Mouse (Mus musculus): ENCODE results near the gene Tm9sf1. TPM values are rescaled to one million over a fixed set of nuclear protein-coding genes. Genes with fewer than 3 reads are reported as not detected.

The Tm9sf1 gene
- polyA plus RNA-seq, 1 experiment from 2014 or later: 139 TPM

- no peaks in the 10 kb centered on the region for H3K9me3 ChIP-seq (ENCODE audit: low read length)
- peak within 1 kb of the TSS; percentile 100 for H3K27ac ChIP-seq (ENCODE audit: low read length)
- peak within 1 kb of the TSS; percentile 78 for H3K4me2 ChIP-seq (replicated peaks; ENCODE audit: low read depth, low read length)
- H3K9ac ChIP-seq (replicated peaks; ENCODE audit: low read length): peak within 1 kb of the TSS; percentile 90
- peak within 1 kb of the TSS; percentile 97 for H3K4me3 ChIP-seq (ENCODE audit: low read length)
- H3K27me3 ChIP-seq (ENCODE audit: insufficient read depth, low read length): no peaks in the 10 kb centered on the region
- WGBS: 0% methylated on average over 33 of the region's 33 CpGs
- H3K36me3 ChIP-seq (ENCODE audit: insufficient read depth, low read length): peaks cover 40% of the 10 kb centered on the region
- peaks cover 16% of the 10 kb centered on the region for H3K4me1 ChIP-seq (ENCODE audit: insufficient read depth, low read length)
- peak; percentile 94 for ATAC-seq (ENCODE audit: low FRiP score, low TSS enrichment)
Observed at GRCm38 (mm10) chr14:55591331-55591891, 52.2 kb downstream of the Tm9sf1 start, which contains the start of gene Rnf31. TSS of gene Rnf31 (plus strand) at chr14:55591708.

GRCm38 (mm10) chr14:55590748-55591330, 52.8 kb downstream of the Tm9sf1 start, which contains the start of gene Psme2:
TSS of gene Psme2 (minus strand) at chr14:55591113.
- Histone ChIP-seq H3K4me3 (ENCODE audit: low read length) (peak within 1 kb of the TSS; percentile 97), H3K36me3 (ENCODE audit: insufficient read depth, low read length) (peaks cover 35% of the 10 kb centered on the region), H3K4me2 (replicated peaks; ENCODE audit: low read depth, low read length) (peak within 1 kb of the TSS; percentile 78), H3K27ac (ENCODE audit: low read length) (peak within 1 kb of the TSS; percentile 100), H3K9me3 (ENCODE audit: low read length) (no peaks in the 10 kb centered on the region), H3K4me1 (ENCODE audit: insufficient read depth, low read length) (peaks cover 16% of the 10 kb centered on the region), H3K27me3 (ENCODE audit: insufficient read depth, low read length) (no peaks in the 10 kb centered on the region), H3K9ac (replicated peaks; ENCODE audit: low read length) (peak within 1 kb of the TSS; percentile 90)
- 1% methylated on average over 21 of the region's 22 CpGs for WGBS
- ATAC-seq (ENCODE audit: low FRiP score, low TSS enrichment): peak; percentile 98

- Histone ChIP-seq H3K4me3 (ENCODE audit: low read length) (peak overlapping the region; percentile 97), H3K4me1 (ENCODE audit: insufficient read depth, low read length) (peaks cover 21% of the 10 kb centered on the region), H3K4me2 (replicated peaks; ENCODE audit: low read depth, low read length) (peak overlapping the region; percentile 78), H3K9me3 (ENCODE audit: low read length) (no peaks in the 10 kb centered on the region), H3K36me3 (ENCODE audit: insufficient read depth, low read length) (peaks cover 25% of the 10 kb centered on the region), H3K27ac (ENCODE audit: low read length) (peak overlapping the region; percentile 74), H3K9ac (replicated peaks; ENCODE audit: low read length) (peak overlapping the region; percentile 73), H3K27me3 (ENCODE audit: insufficient read depth, low read length) (no peaks in the 10 kb centered on the region)
- ATAC-seq (ENCODE audit: low FRiP score, low TSS enrichment): no peak
- WGBS: 68% methylated on average over 11 of the region's 11 CpGs
Observed at GRCm38 (mm10) chr14:55589771-55590448, 53.7 kb downstream of the Tm9sf1 start.

GRCm38 (mm10) chr14:55589271-55589670, 54.3 kb downstream of the Tm9sf1 start:
- Histone ChIP-seq H3K4me2 (replicated peaks; ENCODE audit: low read depth, low read length) (no peak overlapping the region), H3K27ac (ENCODE audit: low read length) (no peak overlapping the region), H3K27me3 (ENCODE audit: insufficient read depth, low read length) (no peaks in the 10 kb centered on the region), H3K4me3 (ENCODE audit: low read length) (no peak overlapping the region), H3K36me3 (ENCODE audit: insufficient read depth, low read length) (peaks cover 19% of the 10 kb centered on the region), H3K9me3 (ENCODE audit: low read length) (no peaks in the 10 kb centered on the region), H3K9ac (replicated peaks; ENCODE audit: low read length) (no peak overlapping the region), H3K4me1 (ENCODE audit: insufficient read depth, low read length) (peaks cover 26% of the 10 kb centered on the region)
- 96% methylated on average over 5 of the region's 5 CpGs for WGBS
- ATAC-seq (ENCODE audit: low FRiP score, low TSS enrichment): no peak

- Histone ChIP-seq H3K4me3 (ENCODE audit: low read length) (no peak overlapping the region), H3K9me3 (ENCODE audit: low read length) (no peaks in the 10 kb centered on the region), H3K36me3 (ENCODE audit: insufficient read depth, low read length) (peaks cover 19% of the 10 kb centered on the region), H3K27ac (ENCODE audit: low read length) (no peak overlapping the region), H3K9ac (replicated peaks; ENCODE audit: low read length) (no peak overlapping the region), H3K4me1 (ENCODE audit: insufficient read depth, low read length) (peaks cover 14% of the 10 kb centered on the region), H3K27me3 (ENCODE audit: insufficient read depth, low read length) (no peaks in the 10 kb centered on the region), H3K4me2 (replicated peaks; ENCODE audit: low read depth, low read length) (no peak overlapping the region)
- 90% methylated on average over 2 of the region's 2 CpGs for WGBS
- ATAC-seq (ENCODE audit: low FRiP score, low TSS enrichment): no peak
Observed at GRCm38 (mm10) chr14:55586149-55586548, 57.5 kb downstream of the Tm9sf1 start.

Other genes with a start within 250 kb of the Tm9sf1 start
- gene Dhrs4, start 165.0 kb downstream of the Tm9sf1 start, polyA plus RNA-seq (2015; fragmentation: Nextera tagmentation; extraction: Ambion mirVana): 147 and 157 TPM in 2 replicates
- gene Carmil3, start 153.2 kb downstream of the Tm9sf1 start, polyA plus RNA-seq (2015; fragmentation: Nextera tagmentation; extraction: Ambion mirVana): 2.5 and 3.0 TPM in 2 replicates
- gene Cpne6, start 133.4 kb downstream of the Tm9sf1 start, polyA plus RNA-seq (2015; fragmentation: Nextera tagmentation; extraction: Ambion mirVana): 0.21 and 0.46 TPM in 2 replicates
- gene Nrl, start 118.8 kb downstream of the Tm9sf1 start, polyA plus RNA-seq (2015; fragmentation: Nextera tagmentation; extraction: Ambion mirVana): not detected in 2 replicates
- 64.2 and 66.0 TPM in 2 replicates for gene Pck2, start 103.5 kb downstream of the Tm9sf1 start, polyA plus RNA-seq (2015; fragmentation: Nextera tagmentation; extraction: Ambion mirVana)
- gene Dcaf11, start 83.8 kb downstream of the Tm9sf1 start, polyA plus RNA-seq (2015; fragmentation: Nextera tagmentation; extraction: Ambion mirVana): 117 TPM in 2 replicates
- gene A730061H03Rik, start 83.4 kb downstream of the Tm9sf1 start, polyA plus RNA-seq (2015; fragmentation: Nextera tagmentation; extraction: Ambion mirVana): 1.2 and 1.6 TPM in 2 replicates
- 4.5 and 4.6 TPM in 2 replicates for gene Fitm1, start 68.2 kb downstream of the Tm9sf1 start, polyA plus RNA-seq (2015; fragmentation: Nextera tagmentation; extraction: Ambion mirVana)
- gene Psme1, start 65.7 kb downstream of the Tm9sf1 start, polyA plus RNA-seq (2015; fragmentation: Nextera tagmentation; extraction: Ambion mirVana): 156 and 168 TPM in 2 replicates
- gene Emc9, start 58.5 kb downstream of the Tm9sf1 start, polyA plus RNA-seq (2015; fragmentation: Nextera tagmentation; extraction: Ambion mirVana): 9.3 and 9.5 TPM in 2 replicates
- 207 and 226 TPM in 2 replicates for gene Psme2, start 52.7 kb downstream of the Tm9sf1 start, polyA plus RNA-seq (2015; fragmentation: Nextera tagmentation; extraction: Ambion mirVana)
- 21.3 and 26.2 TPM in 2 replicates for gene Rnf31, start 52.1 kb downstream of the Tm9sf1 start, polyA plus RNA-seq (2015; fragmentation: Nextera tagmentation; extraction: Ambion mirVana)
- 16.8 and 17.7 TPM in 2 replicates for gene Irf9, start 40.2 kb downstream of the Tm9sf1 start, polyA plus RNA-seq (2015; fragmentation: Nextera tagmentation; extraction: Ambion mirVana)
- gene Rec8, start 25.8 kb downstream of the Tm9sf1 start, polyA plus RNA-seq (2015; fragmentation: Nextera tagmentation; extraction: Ambion mirVana): 23.0 and 24.2 TPM in 2 replicates
- gene Ipo4, start 7.8 kb downstream of the Tm9sf1 start, polyA plus RNA-seq (2015; fragmentation: Nextera tagmentation; extraction: Ambion mirVana): 120 and 130 TPM in 2 replicates
- 1.5 and 1.6 TPM in 2 replicates for gene Gm49378, start 5.9 kb downstream of the Tm9sf1 start, polyA plus RNA-seq (2015; fragmentation: Nextera tagmentation; extraction: Ambion mirVana)
- gene Tssk4, start 6.4 kb upstream of the Tm9sf1 start, polyA plus RNA-seq (2015; fragmentation: Nextera tagmentation; extraction: Ambion mirVana): 1.1 and 1.3 TPM in 2 replicates
- 59.8 and 61.0 TPM in 2 replicates for gene Mdp1, start 16.7 kb upstream of the Tm9sf1 start, polyA plus RNA-seq (2015; fragmentation: Nextera tagmentation; extraction: Ambion mirVana)
- 74.1 and 74.2 TPM in 2 replicates for gene Gmpr2, start 28.1 kb upstream of the Tm9sf1 start, polyA plus RNA-seq (2015; fragmentation: Nextera tagmentation; extraction: Ambion mirVana)
- 514 and 521 TPM in 2 replicates for gene Nedd8, start 28.3 kb upstream of the Tm9sf1 start, polyA plus RNA-seq (2015; fragmentation: Nextera tagmentation; extraction: Ambion mirVana)
- 43.9 and 44.5 TPM in 2 replicates for gene Tinf2, start 38.0 kb upstream of the Tm9sf1 start, polyA plus RNA-seq (2015; fragmentation: Nextera tagmentation; extraction: Ambion mirVana)
- 2.9 and 3.0 TPM in 2 replicates for gene Tgm1, start 70.1 kb upstream of the Tm9sf1 start, polyA plus RNA-seq (2015; fragmentation: Nextera tagmentation; extraction: Ambion mirVana)
- gene Rabggta, start 78.5 kb upstream of the Tm9sf1 start, polyA plus RNA-seq (2015; fragmentation: Nextera tagmentation; extraction: Ambion mirVana): 43.3 and 46.2 TPM in 2 replicates
- 112 and 119 TPM in 2 replicates for gene Dhrs1, start 101.9 kb upstream of the Tm9sf1 start, polyA plus RNA-seq (2015; fragmentation: Nextera tagmentation; extraction: Ambion mirVana)
- gene Nop9, start 101.9 kb upstream of the Tm9sf1 start, polyA plus RNA-seq (2015; fragmentation: Nextera tagmentation; extraction: Ambion mirVana): 40.6 and 41.9 TPM in 2 replicates
- 21.1 and 21.3 TPM in 2 replicates for gene Cideb, start 114.7 kb upstream of the Tm9sf1 start, polyA plus RNA-seq (2015; fragmentation: Nextera tagmentation; extraction: Ambion mirVana)
- 0.41 and 0.45 TPM in 2 replicates for gene Ltb4r2, start 117.6 kb upstream of the Tm9sf1 start, polyA plus RNA-seq (2015; fragmentation: Nextera tagmentation; extraction: Ambion mirVana)
- 0.54 and 0.92 TPM in 2 replicates for gene Ltb4r1, start 122.2 kb upstream of the Tm9sf1 start, polyA plus RNA-seq (2015; fragmentation: Nextera tagmentation; extraction: Ambion mirVana)
- 16.7 and 19.7 TPM in 2 replicates for gene Adcy4, start 140.3 kb upstream of the Tm9sf1 start, polyA plus RNA-seq (2015; fragmentation: Nextera tagmentation; extraction: Ambion mirVana)
- gene Ripk3, start 145.1 kb upstream of the Tm9sf1 start, polyA plus RNA-seq (2015; fragmentation: Nextera tagmentation; extraction: Ambion mirVana): 39.3 and 43.4 TPM in 2 replicates
- 38.2 and 38.7 TPM in 2 replicates for gene Nfatc4, start 179.3 kb upstream of the Tm9sf1 start, polyA plus RNA-seq (2015; fragmentation: Nextera tagmentation; extraction: Ambion mirVana)
- 22.5 and 25.1 TPM in 2 replicates for gene Nynrin, start 210.2 kb upstream of the Tm9sf1 start, polyA plus RNA-seq (2015; fragmentation: Nextera tagmentation; extraction: Ambion mirVana)
- gene Cbln3, start 240.6 kb upstream of the Tm9sf1 start, polyA plus RNA-seq (2015; fragmentation: Nextera tagmentation; extraction: Ambion mirVana): 0.42 and 0.74 TPM in 2 replicates
- 18.7 and 19.3 TPM in 2 replicates for gene Khnyn, start 241.1 kb upstream of the Tm9sf1 start, polyA plus RNA-seq (2015; fragmentation: Nextera tagmentation; extraction: Ambion mirVana)

Data from kidney, embryonic 16.5 days (tissue).